Mouse (Mus musculus) layer of hippocampus, adult 11-12 months (tissue): ENCODE measurements around the gene Limch1.

Source experiments
- DNase-seq: peaks from one replicate; pipeline ENCODE4 v3.0.0; 2022; ENCODE audit warnings: low spot score

Gene Limch1

GRCm38 (mm10) chr5:66979332-66980218 is 233.9 kb downstream of the Limch1 start:
- DNase-seq, result peak; percentile 37

DNA sequence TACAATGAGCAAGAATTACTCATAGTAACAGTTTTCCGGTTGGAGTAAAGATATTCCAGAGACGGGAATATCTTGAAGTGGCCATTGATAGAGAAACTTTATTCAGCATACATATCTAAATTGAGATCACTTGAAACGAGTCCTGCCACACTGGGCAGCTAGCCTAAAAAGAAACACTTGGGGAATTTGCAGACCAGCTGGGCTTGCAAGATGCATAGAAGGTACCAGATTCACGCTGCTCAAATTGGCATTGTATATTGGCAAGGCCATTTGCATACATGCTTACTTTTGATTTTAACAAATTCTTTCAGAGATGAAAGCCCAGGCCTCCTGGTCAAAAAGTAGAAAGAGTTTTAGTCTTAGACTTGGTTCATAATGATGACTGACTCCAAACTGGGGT is 235.2 kb downstream of the Limch1 start:
- peak; percentile 39 for DNase-seq

DNA sequence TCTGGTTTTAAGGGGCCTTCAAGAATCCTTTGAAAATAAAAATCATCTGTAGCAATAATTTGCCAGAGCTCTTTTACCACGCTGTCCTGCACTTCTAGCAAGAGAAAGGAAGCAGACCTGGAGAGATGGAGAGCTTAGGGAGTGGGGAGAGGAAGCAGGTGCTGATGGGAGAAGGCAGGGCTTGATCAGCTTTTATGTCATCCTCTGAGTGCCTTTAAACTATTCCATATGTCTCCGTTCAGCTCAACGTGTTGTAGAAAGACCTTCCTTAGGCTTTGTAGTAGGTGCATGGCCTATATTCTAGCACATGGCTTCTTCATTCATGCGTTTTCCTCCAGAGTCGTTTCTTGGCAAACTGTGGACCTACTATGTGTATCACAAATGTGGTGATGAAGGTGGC is 237.5 kb downstream of the Limch1 start:
- DNase-seq, result no peak

- DNase-seq, result peak; percentile 40
These were observed 243.3 kb downstream of the Limch1 start for GRCm38 (mm10) chr5:66988926-66989325.

GRCm38 (mm10) chr5:66989531-66989930 is 243.9 kb downstream of the Limch1 start:
- no peak for DNase-seq

DNA sequence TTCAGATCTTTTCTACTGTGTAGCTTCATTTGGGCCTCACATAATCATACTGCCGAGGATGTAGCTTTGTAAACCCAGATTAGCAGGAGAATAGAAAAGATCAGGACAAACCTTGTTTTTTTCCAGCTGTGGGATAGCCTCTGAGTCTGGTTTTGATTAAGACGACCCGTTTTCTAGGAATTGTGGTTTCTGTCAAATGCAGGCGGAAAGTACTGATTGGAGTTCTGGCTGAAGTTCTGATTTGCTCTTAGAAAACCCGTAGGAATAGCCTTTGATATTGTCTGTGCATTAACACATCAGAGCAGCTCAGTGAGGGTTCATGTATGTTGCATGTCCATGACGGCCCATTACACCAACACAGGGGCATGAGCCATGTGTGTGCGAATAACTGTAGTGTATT is 246.8 kb downstream of the Limch1 start:
- DNase-seq, result no peak

DNA sequence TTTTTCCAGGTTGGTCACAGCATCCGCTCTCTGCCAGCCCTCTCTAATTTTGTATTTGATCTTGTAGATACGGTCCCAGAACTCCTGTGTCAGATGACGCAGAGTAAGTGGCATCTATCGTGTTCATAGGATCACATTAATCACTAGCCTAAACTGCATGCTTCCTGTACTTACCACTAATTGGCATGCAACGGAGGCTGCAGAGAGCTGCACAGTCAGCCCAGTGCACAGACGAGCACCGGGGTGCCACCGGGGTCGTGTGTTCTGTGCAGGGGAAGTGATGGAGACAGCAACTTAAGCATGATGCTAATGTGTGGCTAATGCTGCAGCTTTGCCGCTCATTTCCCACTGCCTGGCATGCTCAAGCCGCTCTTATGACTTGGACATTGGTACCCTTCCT is 247.4 kb downstream of the Limch1 start:
- DNase-seq, result no peak

DNA sequence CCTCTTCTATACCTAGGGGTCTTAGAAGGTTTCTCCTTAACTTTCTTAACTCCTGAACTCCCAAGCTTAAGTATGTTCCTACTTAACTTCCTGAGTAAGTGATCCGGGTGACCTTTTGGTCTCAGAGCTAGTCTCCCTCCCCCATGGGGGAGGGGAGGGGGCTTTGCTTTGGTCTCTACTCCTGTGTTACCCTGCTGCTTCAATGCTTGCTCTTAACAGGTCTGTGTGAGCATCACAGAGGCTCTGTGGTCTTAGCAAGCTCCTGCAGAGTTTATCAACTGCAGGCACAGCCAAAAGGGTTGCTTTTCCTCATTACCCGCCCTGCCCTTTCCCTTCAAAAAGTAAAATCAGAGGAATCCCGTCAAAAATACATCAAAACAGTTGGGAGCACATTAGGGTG is 250.5 kb downstream of the Limch1 start:
- DNase-seq, result no peak

- peak; percentile 86 for DNase-seq
These were observed 251.4 kb downstream of the Limch1 start for GRCm38 (mm10) chr5:66996886-66997599.

DNA sequence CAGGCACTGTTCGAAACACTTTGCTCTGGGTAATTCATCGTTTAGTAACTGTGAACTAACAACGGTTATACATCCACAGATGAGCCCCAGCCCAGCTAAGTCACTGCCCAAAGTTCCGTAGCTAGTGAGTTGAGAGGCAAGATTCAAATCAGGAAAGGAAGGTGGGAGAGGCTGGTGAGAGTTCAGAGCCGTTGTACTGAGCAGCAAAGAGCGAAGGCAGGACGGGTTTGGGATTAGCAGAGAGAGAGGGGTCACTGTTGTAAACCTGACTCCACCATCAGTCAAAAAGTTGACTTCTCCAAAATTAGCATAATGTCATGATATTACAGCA is 251.9 kb downstream of the Limch1 start:
- DNase-seq, result no peak

GRCm38 (mm10) chr5:66998341-66998740 is 252.7 kb downstream of the Limch1 start:
- DNase-seq, result no peak

GRCm38 (mm10) chr5:67002346-67002745 is 256.7 kb downstream of the Limch1 start:
- DNase-seq, result no peak

DNA sequence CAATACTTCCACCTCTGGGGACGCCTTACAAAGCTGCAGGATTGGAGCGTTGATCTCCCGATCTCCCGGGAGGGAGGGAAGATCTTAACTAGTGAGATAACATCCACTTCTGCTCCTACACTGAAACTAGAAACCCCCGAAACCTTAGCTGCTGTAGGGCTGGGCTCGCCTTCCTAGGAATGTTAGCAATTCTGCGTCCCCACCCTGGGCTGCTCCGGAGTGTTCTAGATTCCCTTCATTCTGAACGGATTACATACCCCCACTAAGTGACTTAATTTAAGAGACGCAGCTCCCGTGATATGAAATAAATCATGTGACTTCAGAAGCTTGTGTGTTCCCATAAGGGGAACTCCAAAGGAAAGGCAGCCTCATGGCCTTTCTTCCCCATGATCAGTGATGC is 259.0 kb downstream of the Limch1 start:
- DNase-seq, result no peak

DNA sequence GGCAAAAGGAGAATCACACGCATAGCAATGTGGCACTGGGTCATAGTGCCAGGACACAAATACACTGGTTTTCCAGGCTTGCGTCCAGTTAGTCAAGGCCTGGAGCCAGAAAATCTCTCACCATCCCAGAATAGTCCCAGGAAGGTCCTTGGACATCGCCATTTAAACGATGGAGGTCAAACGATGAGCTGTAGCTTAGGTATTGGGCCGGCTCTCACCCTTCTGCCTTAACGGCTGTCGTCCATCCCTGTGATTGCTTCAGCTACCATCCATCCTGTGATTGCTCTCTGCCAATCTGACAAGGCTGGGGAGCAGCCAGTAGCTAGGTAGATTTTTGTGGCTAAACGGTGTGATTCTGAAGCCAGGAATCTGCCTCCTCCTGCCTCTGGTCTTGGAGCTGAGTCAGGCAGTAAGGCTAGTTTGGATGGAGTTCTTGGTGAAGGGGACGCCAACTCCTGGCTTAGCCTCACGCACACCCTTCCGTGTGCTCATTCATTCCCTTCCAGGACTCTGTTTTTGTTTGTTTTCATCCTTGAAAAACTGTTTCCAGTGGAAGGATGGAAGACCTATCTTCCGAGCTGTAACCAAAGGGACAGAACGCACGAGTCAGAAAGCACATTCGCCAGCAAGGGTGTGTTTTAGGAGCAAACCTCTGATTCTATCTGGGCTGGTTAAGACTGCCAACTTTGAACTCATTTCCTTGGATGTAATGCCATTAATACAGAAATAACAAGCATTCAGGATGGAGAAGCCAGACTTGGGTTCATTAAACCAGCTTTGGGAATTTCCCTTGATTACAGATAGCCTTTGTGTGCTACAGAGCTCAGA is 265.6 kb downstream of the Limch1 start:
- DNase-seq, result no peak

- no peak for DNase-seq
These were observed 266.4 kb downstream of the Limch1 start for GRCm38 (mm10) chr5:67011985-67012384.

DNA sequence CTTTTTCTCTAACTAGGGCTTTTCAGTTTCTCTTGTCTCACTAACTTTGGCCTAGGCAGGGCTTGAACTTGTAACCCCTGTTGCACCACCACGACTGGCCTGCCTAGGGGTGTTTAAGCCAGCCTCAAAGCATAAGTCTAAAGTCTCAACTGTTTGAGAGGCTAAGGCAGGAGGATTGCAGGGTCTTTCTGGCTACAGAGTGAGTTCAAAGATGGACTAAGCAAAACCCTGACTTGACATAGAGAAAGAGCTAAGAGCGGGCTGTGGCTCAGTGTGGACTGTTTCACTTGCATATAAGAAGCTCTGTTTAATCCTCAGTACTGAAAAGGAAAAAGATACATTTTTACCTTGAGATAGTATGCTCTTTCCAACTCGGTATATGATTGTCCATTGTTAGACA is 268.3 kb downstream of the Limch1 start:
- DNase-seq, result no peak

DNA sequence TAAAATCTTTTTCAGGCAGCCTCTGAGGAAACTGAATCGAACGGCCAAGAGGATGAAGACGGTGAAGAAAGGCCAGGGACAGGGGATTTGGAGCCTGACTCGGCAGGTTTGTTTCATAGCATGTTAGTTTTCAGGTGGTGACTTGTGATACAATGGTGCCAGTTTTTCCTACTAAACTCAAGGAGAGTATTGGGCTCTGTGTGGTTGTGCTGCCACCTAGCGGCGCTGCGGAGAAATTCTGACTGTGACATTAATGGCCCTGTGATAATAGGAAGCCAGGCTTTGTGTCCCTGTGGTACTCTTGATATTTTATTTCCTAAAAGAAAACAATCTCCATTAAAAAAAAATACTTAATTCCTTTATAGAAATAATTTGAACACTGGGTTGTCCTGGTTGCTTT is 270.8 kb downstream of the Limch1 start:
- peak; percentile 69 for DNase-seq

GRCm38 (mm10) chr5:67024459-67025050 is 278.9 kb downstream of the Limch1 start:
- no peak for DNase-seq

DNA sequence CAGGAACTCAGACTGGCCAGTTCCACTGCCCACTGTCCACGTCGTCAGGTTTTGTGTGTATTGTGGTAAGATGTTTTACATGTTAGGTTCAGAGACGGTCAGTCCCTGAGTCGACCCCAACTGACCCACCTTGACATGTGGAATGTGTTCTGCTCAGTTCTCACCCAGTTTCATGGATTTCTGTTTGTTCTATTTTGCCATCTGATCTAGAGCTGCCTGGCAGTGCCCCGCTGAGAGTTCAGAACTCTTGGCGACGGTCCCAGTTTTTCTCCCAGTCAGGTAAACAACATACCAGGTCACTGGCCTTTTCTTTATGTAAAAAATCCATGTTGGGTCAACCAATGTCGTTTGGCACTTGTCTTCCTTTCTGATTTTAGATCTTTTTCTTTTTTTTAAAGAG is 279.5 kb downstream of the Limch1 start:
- no peak for DNase-seq

GRCm38 (mm10) chr5:67025581-67025980 is 280.0 kb downstream of the Limch1 start:
- no peak for DNase-seq

GRCm38 (mm10) chr5:67028786-67029185 is 283.2 kb downstream of the Limch1 start:
- DNase-seq, result no peak

DNA sequence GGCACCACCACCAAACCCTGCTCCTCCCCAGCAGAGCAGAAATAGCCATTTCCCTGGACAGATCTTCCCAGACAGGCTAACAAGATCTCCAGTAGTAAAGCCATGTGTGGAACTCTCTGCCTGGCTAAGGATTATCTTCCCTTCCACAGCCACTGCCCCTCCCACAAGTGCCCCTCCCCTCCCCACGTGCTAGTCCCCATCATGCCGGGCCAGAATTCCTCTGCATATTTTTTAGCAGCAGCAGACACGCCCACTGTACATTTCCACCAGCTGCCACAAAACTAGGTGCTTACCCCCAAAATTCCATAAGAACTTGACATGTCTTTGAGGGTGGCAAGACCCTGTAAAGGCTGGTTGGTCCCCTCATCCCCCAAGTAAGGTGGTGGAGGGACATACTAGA is 284.3 kb downstream of the Limch1 start:
- DNase-seq, result no peak
